Mouse (Mus musculus) testis, adult 2 months (tissue): ENCODE data around the gene Il6st.

Experiments
- CTCF ChIP-seq: fragments of 200-500 bp; IDR thresholded peaks from 2 replicates; pipeline ENCODE4 v1.5.1; 2012; ENCODE audit warnings: low read depth, mild to moderate bottlenecking, inconsistent platforms, low read length, moderate library complexity; ENCODE audit not compliant: control insufficient read depth, insufficient read depth, insufficient replicate concordance
- POLR2A ChIP-seq: fragments of 200-500 bp; IDR thresholded peaks from 2 replicates; pipeline ENCODE4 v1.6.1; 2012; ENCODE audit warnings: low read depth, mild to moderate bottlenecking, inconsistent platforms, low read length, moderate library complexity; ENCODE audit not compliant: control insufficient read depth

- no peak for TF ChIP-seq CTCF
- no peak for TF ChIP-seq POLR2A
Measured at GRCm38 (mm10) chr13:112491636-112492284, 27.9 kb downstream of the Il6st start.
